Mouse (Mus musculus) embryonic facial prominence, embryonic 15.5 days (tissue): ENCODE results near the gene Cenpq. TPM values are rescaled to one million over a fixed set of nuclear protein-coding genes. Genes with fewer than 3 reads are reported as not detected.

ENCODE experiments used
- ATAC-seq: fragments of 200-750 bp; cut with Nextera tagmentation; 2 replicates; pipeline ENCODE4 v1.8.0; 2017; ENCODE audit warnings: low read depth, moderate TSS enrichment; ENCODE audit not compliant: insufficient number of reproducible peaks, low FRiP score, low TSS enrichment
- H3K27ac ChIP-seq: fragments of 300-500 bp; sonication (generic); replicated peaks from 2 replicates; pipeline ENCODE4 v1.5.1; 2015; ENCODE audit warnings: mild to moderate bottlenecking, inconsistent platforms
- H3K27me3 ChIP-seq: fragments of 300-500 bp; sonication (generic); 2 replicates; pipeline ENCODE4 v1.6.1; 2015; ENCODE audit warnings: inconsistent platforms
- H3K36me3 ChIP-seq: fragments of 300-500 bp; sonication (generic); 2 replicates; pipeline ENCODE4 v1.6.1; 2015; ENCODE audit warnings: mild to moderate bottlenecking, inconsistent platforms
- H3K4me1 ChIP-seq: fragments of 300-500 bp; sonication (generic); 2 replicates; pipeline ENCODE4 v1.6.1; 2015; ENCODE audit warnings: inconsistent platforms
- H3K4me2 ChIP-seq: fragments of 300-500 bp; sonication (generic); replicated peaks from 2 replicates; pipeline ENCODE4 v1.6.1; 2015; ENCODE audit warnings: mild to moderate bottlenecking, inconsistent platforms
- H3K4me3 ChIP-seq: fragments of 300-500 bp; sonication (generic); replicated peaks from 2 replicates; pipeline ENCODE4 v1.5.1; 2015; ENCODE audit warnings: mild to moderate bottlenecking, inconsistent platforms
- H3K9ac ChIP-seq: fragments of 300-500 bp; sonication (generic); 2 replicates; pipeline ENCODE4 v1.6.1; 2015; ENCODE audit warnings: inconsistent platforms
- H3K9me3 ChIP-seq: fragments of 300-500 bp; sonication (generic); replicated peaks from 2 replicates; pipeline ENCODE4 v1.6.1; 2016; ENCODE audit warnings: inconsistent platforms
- WGBS: fragments of 180-500 bp; shearing (Covaris S2); methylation state at CpG from one replicate; pipeline ENCODE4 v1.1.7; 2015; 5-methylcytosine and 5-hydroxymethylcytosine counted together
- polyA plus RNA-seq: library from polyadenylated mRNA; unstranded; fragments of >200 nt; fragmentation: Nextera tagmentation; extraction: Ambion mirVana; gene quantifications from 2 replicates; pipeline ENCODE4 v1.2.1, GENCODE M21; 2015

Cenpq gene
- 19.5 and 21.0 TPM in 2 replicates for polyA plus RNA-seq

DNA sequence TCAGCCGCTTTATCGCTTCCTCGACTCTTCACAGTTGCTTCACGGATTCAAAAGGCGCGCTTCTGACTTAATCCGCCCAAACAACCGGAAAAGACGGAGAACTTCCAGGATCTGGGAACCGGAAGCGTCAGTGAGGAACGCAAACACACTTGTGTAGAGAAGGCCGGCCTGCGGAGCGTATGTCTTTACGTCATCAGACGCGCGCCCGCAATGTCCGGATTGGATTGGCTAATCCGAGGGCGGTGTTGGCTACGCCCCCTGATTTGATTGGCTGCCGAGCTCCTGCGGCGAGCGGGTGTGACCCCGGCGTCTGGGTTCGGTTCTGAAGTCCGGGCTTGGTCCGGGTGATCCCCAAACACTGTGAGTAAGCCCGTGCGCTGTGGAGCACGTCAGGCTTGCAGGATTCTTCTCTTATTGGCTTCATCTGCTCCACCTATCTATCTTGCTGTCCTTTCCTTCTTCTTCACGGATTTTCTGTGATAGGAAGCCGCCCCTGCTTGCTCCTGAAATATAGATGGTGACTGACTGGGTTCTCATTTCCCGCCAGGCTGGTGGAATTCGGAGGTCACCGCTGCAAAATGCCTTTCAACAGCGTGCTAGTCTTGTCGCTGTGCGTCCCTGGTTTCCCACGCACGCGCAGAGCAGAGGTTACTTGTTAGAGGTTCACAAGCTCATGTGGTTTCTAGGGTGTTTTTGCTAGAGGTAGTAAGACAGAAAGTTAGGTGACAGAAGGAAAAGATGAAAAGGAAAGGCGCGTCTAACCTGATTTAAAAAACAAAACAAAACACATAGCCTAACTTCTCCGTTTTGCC is at the start of gene Cenpq, which contains the start of gene Mut:
Gene Cenpq (minus strand): TSS at position 628 of the 812 bp plus-strand sequence.
Gene Mut (plus strand): TSS at position 266 of the 812 bp plus-strand sequence.
- ATAC-seq: peak; percentile 100
- peaks cover 9% of the 10 kb centered on the region for H3K4me1 ChIP-seq
- WGBS: under 1% methylated on average over 50 of the region's 50 CpGs
- H3K4me3 ChIP-seq: peak within 1 kb of the TSS; percentile 81
- H3K9me3 ChIP-seq: no peaks in the 10 kb centered on the region
- peak within 1 kb of the TSS; percentile 66 for H3K4me2 ChIP-seq
- H3K36me3 ChIP-seq: 0 out of 2 replicates have a peak, but pooled peaks cover 16% of the 10 kb centered on the region
- peak within 1 kb of the TSS; percentile 97 for H3K27ac ChIP-seq
- peak within 1 kb of the TSS; percentile 54 for H3K9ac ChIP-seq
- no peaks in the 10 kb centered on the region for H3K27me3 ChIP-seq

DNA sequence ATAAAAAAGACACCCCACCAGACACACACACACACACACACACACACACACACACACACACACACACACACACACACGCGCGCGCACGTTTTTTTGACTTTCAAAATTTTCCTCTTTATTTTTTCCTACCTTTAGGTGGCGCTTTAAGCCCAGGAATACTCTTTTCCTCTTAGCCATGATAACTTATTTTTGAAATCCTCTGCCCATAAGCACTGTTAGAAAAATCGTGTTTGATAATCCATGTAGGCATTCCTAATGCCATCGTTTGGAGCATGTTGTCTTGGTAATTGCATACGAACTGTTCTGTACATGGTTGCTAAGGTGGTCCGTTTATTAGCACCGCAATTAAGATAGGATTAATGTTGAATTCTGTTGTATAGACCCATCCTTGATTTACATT is 43.1 kb upstream of the Cenpq start:
- H3K4me1 ChIP-seq: no peaks in the 10 kb centered on the region

DNA sequence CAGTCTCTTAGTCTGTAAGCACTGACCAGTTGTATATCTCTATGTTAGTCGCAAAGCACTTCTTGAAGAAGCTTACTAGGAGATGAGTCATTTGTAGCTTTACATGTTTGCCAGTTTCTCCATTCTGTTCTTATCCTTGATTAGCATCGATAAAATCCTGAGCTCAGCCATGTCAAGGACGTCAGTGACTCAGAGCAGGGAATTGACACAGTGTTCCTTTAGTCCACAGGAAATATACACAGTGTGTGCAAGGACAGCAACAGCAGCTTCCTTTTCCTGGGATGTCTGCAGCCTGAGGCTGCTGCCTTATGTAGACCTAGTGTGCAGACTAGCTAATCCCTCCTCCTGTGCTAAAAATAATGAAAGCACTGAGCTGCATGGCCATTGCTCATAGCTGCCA is 13.7 kb upstream of the Cenpq start:
- ATAC-seq: no peak
- Histone ChIP-seq H3K9me3 (no peaks in the 10 kb centered on the region), H3K36me3 (peaks cover 29% of the 10 kb centered on the region), H3K9ac (no peak overlapping the region), H3K4me1 (no peaks in the 10 kb centered on the region), H3K27me3 (no peaks in the 10 kb centered on the region), H3K4me3 (no peak overlapping the region), H3K27ac (no peak overlapping the region), H3K4me2 (no peak overlapping the region)
- 89% methylated on average over 3 of the region's 3 CpGs for WGBS

More for the DNA sequence above, 43.1 kb upstream of the Cenpq start:
- H3K27me3 ChIP-seq: no peaks in the 10 kb centered on the region
- H3K4me2 ChIP-seq: no peak overlapping the region
- no peak overlapping the region for H3K27ac ChIP-seq
- no peak overlapping the region for H3K4me3 ChIP-seq
- H3K9me3 ChIP-seq: no peaks in the 10 kb centered on the region
- ATAC-seq: no peak
- H3K9ac ChIP-seq: no peak overlapping the region
- WGBS: 62% methylated on average over 11 of the region's 11 CpGs
- H3K36me3 ChIP-seq: no peaks in the 10 kb centered on the region

DNA sequence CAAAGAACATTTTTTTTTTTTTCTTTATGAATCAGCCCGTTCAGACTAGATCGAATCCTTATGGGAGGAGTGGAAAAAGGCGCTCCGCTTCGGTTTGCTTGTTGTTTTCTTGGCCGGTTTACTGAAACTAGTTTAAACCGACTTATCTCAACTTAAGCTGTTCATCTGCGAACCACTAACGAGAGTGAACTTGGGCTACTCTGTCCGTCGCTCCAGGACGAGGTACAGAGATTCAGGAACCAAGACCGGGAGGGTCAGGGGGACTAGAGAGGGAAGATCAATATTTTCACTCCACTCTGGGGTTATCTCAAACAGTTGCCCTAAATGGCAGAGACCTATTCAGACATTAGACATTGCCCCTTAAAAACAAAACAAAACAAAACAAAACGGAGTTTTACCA is 862 bp downstream of the Cenpq start:
- WGBS: 0% methylated on average over 14 of the region's 14 CpGs
- H3K27ac ChIP-seq: no peak overlapping the region
- no peak for ATAC-seq

DNA sequence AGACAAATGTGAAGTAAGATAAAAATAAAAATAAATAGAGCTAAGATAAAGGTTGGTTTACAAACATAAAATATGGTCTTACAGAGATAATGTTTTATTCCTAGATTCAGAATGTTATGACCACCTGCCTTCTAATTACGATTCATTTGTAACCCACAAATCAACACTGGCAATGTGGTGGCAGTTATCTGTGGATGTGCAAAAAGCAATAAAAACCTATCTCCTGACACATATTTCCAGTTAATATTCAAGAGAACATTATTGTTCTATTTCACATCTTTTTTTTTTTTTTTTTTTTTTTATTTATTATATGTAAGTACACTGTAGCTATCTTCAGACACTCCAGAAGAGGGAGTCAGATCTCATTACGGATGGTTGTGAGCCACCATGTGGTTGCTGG is 19.3 kb downstream of the Cenpq start:
- Histone ChIP-seq H3K27ac (no peak overlapping the region), H3K27me3 (no peaks in the 10 kb centered on the region), H3K36me3 (no peaks in the 10 kb centered on the region), H3K4me3 (no peak overlapping the region), H3K4me2 (no peak overlapping the region), H3K9ac (no peak overlapping the region), H3K9me3 (no peaks in the 10 kb centered on the region), H3K4me1 (no peaks in the 10 kb centered on the region)
- WGBS: 96% methylated on average over 2 of the region's 2 CpGs
- no peak for ATAC-seq

More for the DNA sequence above, 862 bp downstream of the Cenpq start:
- 0 out of 2 replicates have a peak, but pooled peaks cover 16% of the 10 kb centered on the region for H3K36me3 ChIP-seq
- peak overlapping the region; percentile 21; the same call in 1 of the 2 replicates for H3K9ac ChIP-seq
- H3K27me3 ChIP-seq: no peaks in the 10 kb centered on the region
- peak overlapping the region; percentile 66 for H3K4me2 ChIP-seq
- H3K4me1 ChIP-seq: peaks cover 9% of the 10 kb centered on the region
- H3K4me3 ChIP-seq: peak overlapping the region; percentile 81
- H3K9me3 ChIP-seq: no peaks in the 10 kb centered on the region

DNA sequence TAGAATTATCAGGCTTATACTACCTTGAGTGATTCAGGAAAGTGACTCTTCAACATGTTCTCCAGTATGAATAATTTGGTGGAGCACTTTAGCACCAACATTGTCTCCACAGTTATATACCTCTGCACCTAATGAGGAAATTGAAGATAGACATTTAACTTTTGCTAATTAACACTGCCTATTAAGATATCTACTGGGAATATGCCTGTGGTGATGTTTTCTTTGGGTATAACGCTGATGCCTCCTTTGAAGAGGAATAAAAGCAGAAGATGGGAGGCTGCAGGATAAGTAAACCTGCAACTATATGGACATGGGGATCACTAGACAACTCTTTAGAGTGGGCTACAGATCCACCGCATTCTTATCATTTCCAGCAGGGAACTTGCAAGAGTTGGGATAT is 20.6 kb downstream of the Cenpq start, which contains the start of gene Glyatl3:
Gene Glyatl3 (minus strand): TSS at position 101 of the 400 bp plus-strand sequence.
- 95% methylated on average over 2 of the region's 2 CpGs for WGBS
- no peak within 1 kb of the TSS for H3K4me2 ChIP-seq
- no peak within 1 kb of the TSS for H3K4me3 ChIP-seq
- no peak for ATAC-seq
- no peaks in the 10 kb centered on the region for H3K4me1 ChIP-seq
- no peaks in the 10 kb centered on the region for H3K9me3 ChIP-seq
- H3K9ac ChIP-seq: no peak within 1 kb of the TSS
- no peaks in the 10 kb centered on the region for H3K27me3 ChIP-seq
- no peaks in the 10 kb centered on the region for H3K36me3 ChIP-seq
- no peak within 1 kb of the TSS for H3K27ac ChIP-seq

DNA sequence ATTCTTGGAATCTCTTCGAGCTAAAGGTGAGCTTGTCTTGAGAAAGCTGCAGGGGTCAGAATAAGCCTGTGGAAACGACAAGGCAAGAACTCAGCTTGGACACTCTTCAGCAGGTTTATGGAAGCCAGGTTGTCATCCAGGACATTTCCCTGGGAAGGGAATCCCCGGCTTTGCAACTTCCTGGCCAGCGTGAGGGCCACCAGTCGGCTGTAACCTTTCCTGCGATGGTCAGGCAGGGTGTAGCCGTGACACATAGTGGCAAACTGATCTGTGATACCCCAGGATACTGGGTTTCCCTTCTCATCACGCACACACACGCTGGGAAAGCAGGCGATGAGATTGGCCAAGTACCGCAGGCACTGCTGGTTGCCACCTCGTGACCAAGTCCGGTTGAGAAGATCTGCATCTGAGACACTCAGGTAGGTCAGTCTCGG is 30.1 kb downstream of the Cenpq start:
- no peak overlapping the region for H3K27ac ChIP-seq
- 0 out of 2 replicates have a peak, but pooled peaks cover 2% of the 10 kb centered on the region for H3K4me1 ChIP-seq
- H3K4me2 ChIP-seq: peak overlapping the region; percentile 34
- ATAC-seq: no peak
- no peak overlapping the region for H3K9ac ChIP-seq
- WGBS: 13% methylated on average over 14 of the region's 14 CpGs
- no peaks in the 10 kb centered on the region for H3K9me3 ChIP-seq
- H3K4me3 ChIP-seq: no peak overlapping the region
- no peaks in the 10 kb centered on the region for H3K27me3 ChIP-seq
- no peaks in the 10 kb centered on the region for H3K36me3 ChIP-seq

DNA sequence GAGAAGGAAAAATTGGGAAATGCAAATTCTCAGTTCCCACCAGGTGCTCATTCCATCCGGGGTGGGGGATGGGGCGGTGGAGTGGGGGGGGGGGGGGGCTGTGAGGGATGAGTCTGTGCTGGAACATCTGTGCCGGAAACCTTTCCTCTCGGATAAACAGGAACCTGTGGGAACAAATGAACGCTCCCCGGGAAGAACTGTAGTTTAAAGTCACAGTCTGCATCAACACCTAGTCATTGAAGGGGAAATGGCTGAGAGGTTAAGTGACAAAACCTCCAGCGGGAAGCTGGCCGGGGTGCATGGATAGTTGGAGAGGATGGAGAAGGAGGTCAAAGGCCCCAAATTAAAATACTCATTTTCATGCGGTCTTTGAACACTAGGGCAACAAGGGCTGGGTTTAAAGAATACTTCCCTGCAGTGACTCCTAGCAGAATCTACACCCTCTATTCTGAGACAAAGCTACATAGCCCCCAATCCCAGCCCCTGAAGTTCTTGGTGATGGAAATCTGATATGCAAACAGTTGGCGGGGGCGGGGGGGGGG is 30.7 kb downstream of the Cenpq start:
- no peaks in the 10 kb centered on the region for H3K9me3 ChIP-seq
- H3K27ac ChIP-seq: no peak overlapping the region
- H3K9ac ChIP-seq: no peak overlapping the region
- 0 out of 2 replicates have a peak, but pooled peaks cover 2% of the 10 kb centered on the region for H3K4me1 ChIP-seq
- ATAC-seq: no peak
- H3K27me3 ChIP-seq: no peaks in the 10 kb centered on the region
- no peaks in the 10 kb centered on the region for H3K36me3 ChIP-seq
- no peak overlapping the region for H3K4me3 ChIP-seq
- no peak overlapping the region for H3K4me2 ChIP-seq
- 10% methylated on average over 11 of the region's 11 CpGs for WGBS

DNA sequence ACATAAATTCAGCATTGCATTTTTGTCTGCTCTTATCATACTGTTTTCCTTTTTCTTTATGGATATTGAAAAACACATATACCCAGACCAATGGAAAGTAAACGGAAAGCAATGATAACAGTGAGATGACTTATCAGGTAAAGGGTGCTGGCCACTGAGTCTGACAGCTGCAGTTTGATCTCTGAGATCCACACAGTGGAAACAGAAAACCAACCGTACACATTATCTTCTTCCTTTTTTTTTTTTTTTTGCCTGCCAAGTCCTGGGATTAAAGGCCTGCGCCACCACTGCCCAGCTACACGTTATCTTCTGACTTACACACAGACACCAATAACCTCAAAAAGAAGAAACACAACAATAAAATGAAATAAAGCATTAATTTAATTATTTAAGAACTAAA is 31.5 kb downstream of the Cenpq start:
- Histone ChIP-seq H3K27me3 (no peaks in the 10 kb centered on the region), H3K9me3 (no peaks in the 10 kb centered on the region), H3K4me3 (no peak overlapping the region), H3K27ac (no peak overlapping the region), H3K9ac (no peak overlapping the region), H3K4me1 (0 out of 2 replicates have a peak, but pooled peaks cover 2% of the 10 kb centered on the region), H3K4me2 (no peak overlapping the region), H3K36me3 (no peaks in the 10 kb centered on the region)
- WGBS: 72% methylated on average over 4 of the region's 4 CpGs
- ATAC-seq: no peak

DNA sequence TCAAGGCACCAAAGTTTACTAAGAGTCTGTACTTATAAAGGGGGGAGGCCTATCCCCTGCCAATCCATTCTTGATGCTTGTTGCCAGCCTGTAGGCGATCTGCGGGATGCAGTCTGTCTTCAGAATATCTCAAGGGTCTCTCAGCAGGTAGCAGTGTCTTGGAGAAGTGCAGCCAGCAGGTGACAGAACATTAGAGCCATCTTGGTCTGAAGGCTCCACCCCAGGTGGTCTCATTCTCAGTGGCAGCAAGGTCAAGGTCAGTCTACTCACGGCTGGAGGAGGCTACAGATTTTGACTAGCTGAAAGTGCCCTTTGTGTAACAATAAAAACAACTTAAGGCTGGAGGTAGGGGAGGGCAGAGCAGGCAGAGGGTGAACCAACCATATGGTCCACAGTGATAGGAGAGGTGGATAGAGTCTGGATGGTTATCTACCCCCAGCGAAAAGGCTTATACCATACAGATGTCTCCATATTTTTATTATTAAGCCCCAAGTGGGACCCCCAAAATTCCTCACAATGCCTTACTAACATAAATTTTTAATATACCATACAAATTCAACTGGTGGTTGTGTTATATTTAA is 35.0 kb downstream of the Cenpq start:
- no peak overlapping the region for H3K4me3 ChIP-seq
- H3K9me3 ChIP-seq: no peaks in the 10 kb centered on the region
- no peak overlapping the region for H3K9ac ChIP-seq
- H3K27me3 ChIP-seq: no peaks in the 10 kb centered on the region
- no peak overlapping the region for H3K4me2 ChIP-seq
- no peak overlapping the region for H3K27ac ChIP-seq
- H3K36me3 ChIP-seq: no peaks in the 10 kb centered on the region
- 27% methylated on average over 4 of the region's 4 CpGs for WGBS
- H3K4me1 ChIP-seq: 0 out of 2 replicates have a peak, but pooled peaks cover 2% of the 10 kb centered on the region
- ATAC-seq: no peak

DNA sequence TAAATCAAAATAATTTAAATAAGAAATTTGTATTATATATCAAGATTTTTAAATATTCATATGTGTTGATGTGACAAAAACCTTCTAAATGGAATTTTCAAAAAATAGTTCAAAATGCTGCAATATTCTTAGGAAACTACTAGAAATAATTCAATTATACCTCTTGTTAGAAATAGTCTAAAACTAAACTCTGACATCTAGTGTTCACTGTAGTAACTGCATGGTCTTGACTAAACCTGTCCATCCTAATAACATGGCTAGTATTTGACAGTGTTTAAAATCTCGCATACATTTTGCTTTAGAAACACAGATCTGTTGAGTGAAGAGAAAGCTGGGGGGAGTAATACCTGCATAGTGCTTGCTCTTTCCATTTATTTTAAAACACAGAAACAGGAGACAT is 38.0 kb downstream of the Cenpq start:
- ATAC-seq: no peak
- Histone ChIP-seq H3K27ac (no peak overlapping the region), H3K36me3 (no peaks in the 10 kb centered on the region), H3K9me3 (no peaks in the 10 kb centered on the region), H3K4me3 (no peak overlapping the region), H3K4me1 (no peaks in the 10 kb centered on the region), H3K27me3 (no peaks in the 10 kb centered on the region), H3K4me2 (no peak overlapping the region), H3K9ac (no peak overlapping the region)
- WGBS: 62% methylated on average over 1 of the region's 1 CpGs
